Mouse (Mus musculus): ENCODE data around the gene Gm17581. TPM values are rescaled to one million over a fixed set of nuclear protein-coding genes. Genes with fewer than 3 reads are reported as not detected.
"Not testable (repeated sequence)": the region's sequence is repeated elsewhere in the genome, so short reads cannot be mapped to it uniquely, and the experiment has no call there.

Gm17581 gene
- total RNA-seq, 2 experiments from 2014 or later: not detected

- DNase-seq (ENCODE audit: low spot score in 2 of 2): no peak
Observed at GRCm38 (mm10) chr2:155742211-155742610, 6.5 kb upstream of the Gm17581 start.

- no peak for DNase-seq (ENCODE audit: low spot score in 2 of 2)
Observed at GRCm38 (mm10) chr2:155737803-155738202, 2.1 kb upstream of the Gm17581 start.

GRCm38 (mm10) chr2:155736936-155737335 is 1.3 kb upstream of the Gm17581 start:
- DNase-seq (ENCODE audit: low spot score in 2 of 2): no peak

GRCm38 (mm10) chr2:155735080-155735479 is 586 bp downstream of the Gm17581 start:
- no peak for DNase-seq (ENCODE audit: low spot score in 2 of 2)

GRCm38 (mm10) chr2:155729158-155729645 is 6.5 kb downstream of the Gm17581 start, which contains the start of gene Edem2:
Gene Edem2 (minus strand): TSS chr2:155729475.
- peak; percentile 68 to 80 for DNase-seq (ENCODE audit: low spot score in 2 of 2)

- DNase-seq (ENCODE audit: low spot score in 2 of 2): no peak
Observed at GRCm38 (mm10) chr2:155728742-155729141, 6.9 kb downstream of the Gm17581 start.

GRCm38 (mm10) chr2:155727764-155728395 is 7.8 kb downstream of the Gm17581 start:
- DNase-seq (ENCODE audit: low spot score in 2 of 2): no peak

GRCm38 (mm10) chr2:155726302-155726701 is 9.4 kb downstream of the Gm17581 start:
- DNase-seq (ENCODE audit: low spot score in 2 of 2): no peak

- no peak for DNase-seq (ENCODE audit: low spot score in 2 of 2)
Observed at GRCm38 (mm10) chr2:155724526-155724925, 11.1 kb downstream of the Gm17581 start.

- DNase-seq (ENCODE audit: low spot score in 2 of 2): no peak
Observed at GRCm38 (mm10) chr2:155724036-155724435, 11.6 kb downstream of the Gm17581 start.

- DNase-seq (ENCODE audit: low spot score in 2 of 2): no peak
Observed at GRCm38 (mm10) chr2:155720585-155720984, 15.1 kb downstream of the Gm17581 start.

- no peak for DNase-seq (ENCODE audit: low spot score in 2 of 2)
Observed at GRCm38 (mm10) chr2:155717082-155717990, 18.3 kb downstream of the Gm17581 start.

GRCm38 (mm10) chr2:155710557-155710956 is 25.1 kb downstream of the Gm17581 start:
- DNase-seq (ENCODE audit: low spot score in 2 of 2): no peak

GRCm38 (mm10) chr2:155707251-155707650 is 28.4 kb downstream of the Gm17581 start:
- DNase-seq (ENCODE audit: low spot score in 2 of 2): peak in 1 of 2 experiments; percentile 35

GRCm38 (mm10) chr2:155703630-155704029 is 32.0 kb downstream of the Gm17581 start:
- DNase-seq (ENCODE audit: low spot score in 2 of 2): no peak

- no peak for DNase-seq (ENCODE audit: low spot score in 2 of 2)
Observed at GRCm38 (mm10) chr2:155701399-155701919, 34.2 kb downstream of the Gm17581 start.

GRCm38 (mm10) chr2:155698443-155698842 is 37.2 kb downstream of the Gm17581 start:
- not testable (repeated sequence) for DNase-seq (ENCODE audit: low spot score in 2 of 2)

GRCm38 (mm10) chr2:155696851-155697250 is 38.8 kb downstream of the Gm17581 start:
- no peak for DNase-seq (ENCODE audit: low spot score in 2 of 2)

GRCm38 (mm10) chr2:155696091-155696558 is 39.5 kb downstream of the Gm17581 start:
- DNase-seq (ENCODE audit: low spot score in 2 of 2): peak; percentile 78 to 81

- DNase-seq (ENCODE audit: low spot score in 2 of 2): no peak
Observed at GRCm38 (mm10) chr2:155695316-155695715, 40.4 kb downstream of the Gm17581 start.

GRCm38 (mm10) chr2:155694564-155694963 is 41.1 kb downstream of the Gm17581 start:
- DNase-seq (ENCODE audit: low spot score in 2 of 2): no peak

- DNase-seq (ENCODE audit: low spot score in 2 of 2): no peak
Observed at GRCm38 (mm10) chr2:155693136-155693535, 42.5 kb downstream of the Gm17581 start.
